Mouse (Mus musculus): Measurements from ENCODE around the gene Tstd1. TPM values are rescaled to one million over a fixed set of nuclear protein-coding genes. Genes with fewer than 3 reads are reported as not detected.

Tstd1 gene
- 1 to 10 TPM; 1.1 to 1.9 TPM for total RNA-seq (2021)

GRCm38 (mm10) chr1:171418660-171419059 lies at the start of gene Tstd1:
TSS of gene Tstd1 (plus strand) at chr1:171418872.
- intact Hi-C loops (cut with DNase I): loop anchor here (10.0 kb wide), 1 partner anchor 304 kb away; the partner anchor contains the start of gene Cfap126
- no peak for DNase-seq (ENCODE audit: low spot score in 2 of 2)

DNA sequence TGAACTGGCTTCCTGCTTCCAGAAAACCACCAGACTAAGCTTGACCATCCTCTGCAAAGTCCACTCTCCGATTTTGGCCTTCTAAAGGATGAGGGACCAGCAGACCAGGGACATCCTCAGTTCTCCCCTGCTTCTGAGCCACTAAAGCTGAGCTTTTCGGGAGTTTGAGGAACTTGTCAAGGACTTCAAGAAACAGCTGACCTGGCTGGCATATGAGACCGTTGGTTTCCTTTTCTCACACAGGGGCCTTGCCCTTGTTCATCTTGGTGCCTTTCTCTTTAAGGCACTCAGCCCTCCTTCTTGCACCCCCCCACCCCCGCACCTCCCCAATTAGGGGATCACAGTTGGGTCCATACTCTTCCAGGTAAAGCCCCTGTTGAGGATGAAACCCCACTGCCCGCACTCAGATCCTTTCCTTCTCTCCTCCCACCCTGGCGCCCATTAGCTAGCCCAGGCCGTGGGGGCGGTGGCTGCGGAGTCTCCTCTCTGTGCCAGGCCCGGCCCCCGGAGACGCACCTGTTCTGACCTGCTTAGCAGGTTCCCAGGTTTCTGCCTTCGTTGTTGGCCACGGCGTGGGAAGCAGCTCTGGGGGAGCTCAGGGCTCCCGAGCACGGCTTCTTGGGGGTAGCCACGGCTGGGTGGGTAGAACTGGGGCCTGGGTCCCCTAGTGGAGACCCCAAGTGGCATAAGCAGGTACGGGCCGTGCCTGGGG lies 48.7 kb upstream of the Tstd1 start, which contains the start of gene Nectin4:
Gene Nectin4, plus strand, starts transcription at position 255 of the 712 bp plus-strand sequence.
- intact Hi-C loops (cut with DNase I): loop anchor here (10.0 kb wide), 1 partner anchor 195 kb away; no protein-coding TSS in a partner anchor
- DNase-seq (ENCODE audit: low spot score in 2 of 2): no peak

DNA sequence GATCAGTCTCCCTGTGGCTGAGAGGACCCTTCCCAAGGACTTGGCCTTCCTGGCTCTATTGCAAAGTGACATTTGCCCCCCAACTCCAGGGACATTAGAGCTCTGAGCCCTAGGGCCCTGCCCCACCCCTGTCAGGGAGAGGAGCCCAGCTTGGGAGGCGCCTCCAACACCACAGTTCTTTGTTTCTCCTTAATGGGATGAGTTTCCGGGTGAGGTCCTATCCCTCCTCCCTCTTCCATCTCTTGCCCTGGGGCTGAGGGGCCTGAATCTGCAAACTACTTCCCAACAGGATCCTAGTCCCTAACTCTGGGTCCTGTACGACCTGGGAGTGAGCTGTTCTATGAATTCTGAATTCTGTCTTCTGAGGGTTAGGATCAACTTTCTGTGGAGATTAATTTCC lies 45.8 kb upstream of the Tstd1 start:
- no peak for DNase-seq (ENCODE audit: low spot score in 2 of 2)
- intact Hi-C loops (cut with DNase I): loop anchor here (10.0 kb wide), 1 partner anchor 192 kb away; no protein-coding TSS in a partner anchor

DNA sequence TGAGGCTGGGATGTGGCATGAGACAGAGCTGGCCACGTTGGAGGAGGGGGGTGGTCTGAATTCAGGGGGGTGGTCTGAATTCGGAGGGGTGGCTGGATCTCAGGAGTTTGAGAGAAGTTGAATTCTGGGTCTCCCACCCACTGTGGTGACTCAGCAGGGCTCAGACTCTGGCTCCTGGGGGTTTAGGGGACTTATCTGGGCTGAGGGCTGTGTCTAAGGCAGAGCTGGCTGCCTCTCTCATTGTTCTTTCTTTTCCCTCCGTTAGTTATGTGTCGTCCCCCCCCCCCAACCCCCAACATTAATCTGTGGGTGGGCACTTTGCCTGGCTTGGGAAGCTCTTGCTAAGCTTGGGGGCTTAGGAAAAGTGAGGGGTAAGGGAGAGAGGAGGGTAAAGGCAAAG lies 44.7 kb upstream of the Tstd1 start:
- DNase-seq (ENCODE audit: low spot score in 2 of 2): no peak
- intact Hi-C loops (cut with DNase I): loop anchor here (10.0 kb wide), 1 partner anchor 191 kb away; no protein-coding TSS in a partner anchor

GRCm38 (mm10) chr1:171375646-171376097 lies 43.0 kb upstream of the Tstd1 start:
- DNase-seq (ENCODE audit: low spot score in 2 of 2): no peak
- intact Hi-C loops (cut with DNase I): loop anchor here (10.0 kb wide), 1 partner anchor 189 kb away; no protein-coding TSS in a partner anchor

DNA sequence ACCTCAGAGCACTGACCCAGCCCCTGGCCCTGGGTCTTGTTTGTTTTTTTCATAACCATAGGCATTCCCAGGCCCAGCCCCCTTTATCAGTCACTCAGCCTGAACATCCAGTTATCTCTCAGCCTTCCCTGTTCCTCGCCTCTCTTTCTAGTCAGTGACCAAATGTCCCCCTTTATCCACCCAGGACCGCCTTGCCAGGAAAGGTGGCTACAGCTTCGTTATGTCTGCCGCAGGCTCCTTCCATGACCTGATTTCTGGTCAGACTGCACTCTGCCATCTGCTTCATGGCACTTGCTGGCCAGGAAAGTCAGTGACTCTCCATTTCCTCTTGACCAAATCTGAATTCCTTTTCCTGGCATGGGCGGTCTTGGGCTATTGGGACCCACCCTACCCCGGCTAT lies 40.4 kb upstream of the Tstd1 start:
- intact Hi-C loops (cut with DNase I): loop anchor here (10.0 kb wide), 1 partner anchor 187 kb away; no protein-coding TSS in a partner anchor
- DNase-seq (ENCODE audit: low spot score in 2 of 2): no peak

- intact Hi-C loops (cut with DNase I): loop anchor here (10.0 kb wide), 1 partner anchor 185 kb away; no protein-coding TSS in a partner anchor
Measured at GRCm38 (mm10) chr1:171379935-171380599, 38.6 kb upstream of the Tstd1 start.

GRCm38 (mm10) chr1:171382096-171382620 lies 36.5 kb upstream of the Tstd1 start:
- intact Hi-C loops (cut with DNase I): no loop called here

More at GRCm38 (mm10) chr1:171379935-171380599, 38.6 kb upstream of the Tstd1 start:
- peak; percentile 52 to 67 for DNase-seq (ENCODE audit: low spot score in 2 of 2)

DNA sequence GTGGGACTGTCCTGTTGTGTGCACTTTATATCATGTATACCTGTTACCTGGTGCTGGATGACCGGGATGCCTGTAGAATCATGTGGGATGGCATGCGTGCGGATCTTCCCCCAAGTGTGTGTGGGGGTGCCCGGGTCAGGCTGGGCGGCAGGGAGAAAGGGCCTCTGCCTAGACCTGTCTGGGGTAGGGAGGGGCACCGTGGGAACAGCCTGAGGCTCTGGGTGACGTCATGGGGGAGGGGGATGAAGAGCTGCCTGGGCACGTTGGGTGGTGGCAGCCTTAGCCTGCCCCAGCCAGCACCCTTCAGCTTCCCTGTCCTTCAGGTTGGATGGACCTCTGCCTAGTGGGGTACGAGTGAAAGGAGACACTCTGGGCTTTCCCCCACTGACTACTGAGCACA lies 34.3 kb upstream of the Tstd1 start:
- DNase-seq (ENCODE audit: low spot score in 2 of 2): no peak
- intact Hi-C loops (cut with DNase I): no loop called here

More at GRCm38 (mm10) chr1:171382096-171382620, 36.5 kb upstream of the Tstd1 start:
- no peak for DNase-seq (ENCODE audit: low spot score in 2 of 2)

DNA sequence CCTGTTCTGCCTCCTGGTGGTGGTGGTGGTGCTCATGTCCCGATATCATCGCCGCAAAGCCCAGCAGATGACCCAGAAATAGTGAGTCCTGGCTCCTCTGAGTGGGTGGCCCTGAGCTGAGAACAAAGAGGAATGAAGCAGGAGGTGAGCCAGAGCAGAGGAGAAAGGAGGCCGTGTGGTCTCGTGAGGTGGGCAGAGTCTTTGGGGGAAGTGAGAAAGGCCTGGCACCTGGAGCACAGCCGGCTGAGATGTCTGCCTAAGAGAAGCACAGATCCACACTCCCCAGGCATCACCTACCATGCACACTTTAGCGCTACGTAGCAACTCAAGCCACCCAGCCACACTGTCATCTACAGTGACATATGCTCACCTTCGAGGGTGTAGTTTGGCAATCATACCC lies 33.5 kb upstream of the Tstd1 start:
- DNase-seq (ENCODE audit: low spot score in 2 of 2): no peak
- intact Hi-C loops (cut with DNase I): no loop called here

GRCm38 (mm10) chr1:171387099-171387498 lies 31.6 kb upstream of the Tstd1 start:
- no peak for DNase-seq (ENCODE audit: low spot score in 2 of 2)
- intact Hi-C loops (cut with DNase I): no loop called here

DNA sequence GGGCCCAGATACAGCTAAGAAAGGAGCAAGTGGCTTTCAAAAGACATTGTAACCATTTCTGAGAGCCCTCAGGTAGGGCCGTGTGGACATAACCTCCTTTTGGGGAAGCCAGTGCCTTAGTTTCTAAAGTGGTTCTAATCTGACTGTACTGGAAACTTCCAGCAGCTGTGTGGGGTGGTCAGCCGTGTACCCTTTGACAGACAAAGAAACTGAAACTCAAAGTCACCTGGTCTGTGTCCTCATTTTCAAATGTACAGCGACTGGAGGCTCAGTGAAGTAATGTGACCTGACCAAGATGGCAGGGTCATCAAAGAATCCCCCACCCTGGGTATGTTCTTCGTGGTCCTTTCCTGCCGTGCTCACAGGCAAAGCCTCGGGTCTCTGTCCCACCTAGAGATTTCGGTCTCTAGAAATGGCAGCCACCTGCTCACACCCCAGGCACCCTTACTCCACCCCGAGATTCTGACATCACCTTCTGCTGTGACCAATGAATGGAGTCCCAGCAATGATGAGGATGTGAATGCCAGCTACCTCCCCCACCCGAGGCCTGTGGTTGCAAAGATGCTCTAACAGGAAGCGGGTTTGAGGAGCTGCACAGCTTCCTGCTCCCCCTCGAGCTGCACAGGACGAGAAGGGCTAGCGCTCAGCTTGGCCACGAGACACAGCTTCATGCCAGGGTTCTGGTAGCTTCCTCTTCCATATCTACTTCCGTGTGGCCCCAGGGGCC lies 30.1 kb upstream of the Tstd1 start, which contains the start of gene Arhgap30:
Gene Arhgap30, plus strand, starts transcription at position 579 of the 727 bp plus-strand sequence.
- DNase-seq (ENCODE audit: low spot score in 2 of 2): peak; percentile 16 to 19
- intact Hi-C loops (cut with DNase I): no loop called here

GRCm38 (mm10) chr1:171390101-171390500 lies 28.6 kb upstream of the Tstd1 start:
- intact Hi-C loops (cut with DNase I): no loop called here
- no peak for DNase-seq (ENCODE audit: low spot score in 2 of 2)

GRCm38 (mm10) chr1:171401821-171402220 lies 16.9 kb upstream of the Tstd1 start:
- no peak for DNase-seq (ENCODE audit: low spot score in 2 of 2)
- intact Hi-C loops (cut with DNase I): no loop called here

DNA sequence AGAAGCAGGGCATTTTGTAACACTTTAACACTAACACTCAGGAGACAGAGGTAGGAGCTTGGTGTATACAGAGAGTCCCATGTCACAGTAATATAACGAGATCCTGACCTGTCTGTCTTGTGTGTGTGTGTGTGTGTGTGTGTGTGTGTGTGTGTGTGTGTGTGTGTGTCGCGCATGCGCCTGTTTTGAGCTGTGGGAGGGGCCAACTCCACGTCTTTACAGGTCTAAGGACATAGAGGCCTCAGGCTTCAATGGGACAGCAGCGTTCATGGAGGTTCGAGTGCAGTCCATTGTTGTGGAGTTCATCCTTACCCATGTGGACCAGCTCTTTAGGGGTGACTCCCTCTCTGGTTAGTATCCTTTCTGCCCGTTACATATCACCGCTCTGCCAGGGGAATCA lies 15.7 kb upstream of the Tstd1 start:
- intact Hi-C loops (cut with DNase I): no loop called here
- DNase-seq (ENCODE audit: low spot score in 2 of 2): no peak

DNA sequence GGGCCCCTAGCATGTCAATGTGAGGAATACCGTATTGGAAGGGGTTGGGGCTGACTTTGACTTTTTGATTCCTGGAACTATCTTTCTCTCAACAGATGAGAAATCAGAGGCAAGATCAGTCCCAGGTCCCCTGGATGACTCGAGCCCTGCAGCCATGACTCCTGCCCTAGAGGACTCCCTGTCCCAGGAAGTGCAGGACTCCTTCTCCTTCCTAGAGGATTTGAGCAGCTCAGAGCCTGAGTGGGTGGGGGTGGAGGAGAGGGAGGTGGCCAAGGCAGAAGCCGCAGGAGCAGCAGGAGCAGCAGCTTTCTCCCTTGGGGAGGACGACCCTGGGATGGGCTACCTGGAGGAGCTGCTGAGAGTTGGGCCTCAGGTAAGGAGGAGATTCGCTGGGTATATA lies 11.4 kb upstream of the Tstd1 start:
- DNase-seq (ENCODE audit: low spot score in 2 of 2): no peak
- intact Hi-C loops (cut with DNase I): no loop called here

DNA sequence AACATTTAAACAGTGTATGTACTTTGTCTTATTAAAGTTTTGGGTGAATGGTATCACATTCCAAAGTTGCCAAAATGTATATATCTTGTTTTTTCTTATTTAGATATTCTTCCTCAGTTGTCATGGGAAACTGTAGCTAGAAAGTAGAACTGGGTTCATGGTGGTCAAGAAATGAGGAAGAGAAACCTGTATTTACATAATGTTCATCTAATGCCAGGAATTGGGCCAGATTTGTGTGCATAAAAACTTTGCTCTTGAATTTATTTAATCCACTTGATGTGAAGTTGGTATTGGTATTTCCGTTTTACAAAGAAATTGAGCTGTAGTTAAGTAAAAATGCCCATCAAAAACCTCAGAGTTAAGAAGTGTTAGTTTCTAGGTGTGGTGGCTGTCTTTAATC lies 8.4 kb upstream of the Tstd1 start:
- DNase-seq (ENCODE audit: low spot score in 2 of 2): no peak
- intact Hi-C loops (cut with DNase I): loop anchor here (5.0 to 10.0 kb wide), 2 partner anchors 67 to 295 kb away; partner anchors contain the start of gene Cfap126

- intact Hi-C loops (cut with DNase I): loop anchor here (1.0 to 10.0 kb wide), 5 partner anchors 50 to 296 kb away; partner anchors contain the start of genes Alyref2, Cfap126 and Dedd
- peak; percentile 95 to 96 for DNase-seq (ENCODE audit: low spot score in 2 of 2)
Measured at GRCm38 (mm10) chr1:171410947-171411484, 7.7 kb upstream of the Tstd1 start, which contains the start of gene Usf1. TSS of gene Usf1 (plus strand) at chr1:171411313.

- no peak for DNase-seq (ENCODE audit: low spot score in 2 of 2)
- intact Hi-C loops (cut with DNase I): loop anchor here (1.0 to 10.0 kb wide), 5 partner anchors 50 to 297 kb away; partner anchors contain the start of genes Alyref2, Cfap126 and Dedd
Measured at GRCm38 (mm10) chr1:171411492-171411941, 7.2 kb upstream of the Tstd1 start.
